Mouse (Mus musculus) left cerebral cortex, adult 8-10 months (tissue): ENCODE measurements around the gene Pdlim4. TPM values are rescaled to one million over a fixed set of nuclear protein-coding genes. Genes with fewer than 3 reads are reported as not detected.

Experiments used
- DNase-seq, 2 experiments: peaks; one replicate each; pipeline ENCODE4 v3.0.0; 2022; ENCODE audit warnings: low spot score in 2 of 2
- total RNA-seq, 4 experiments: library from RNA; stranded (reverse); gene quantifications; 2 replicates each; pipeline ENCODE4 v1.2.4; 2022

Pdlim4 gene
- total RNA-seq, 4 experiments from 2014 or later = 13.9 to 20.5 (median 15.7) TPM

DNA sequence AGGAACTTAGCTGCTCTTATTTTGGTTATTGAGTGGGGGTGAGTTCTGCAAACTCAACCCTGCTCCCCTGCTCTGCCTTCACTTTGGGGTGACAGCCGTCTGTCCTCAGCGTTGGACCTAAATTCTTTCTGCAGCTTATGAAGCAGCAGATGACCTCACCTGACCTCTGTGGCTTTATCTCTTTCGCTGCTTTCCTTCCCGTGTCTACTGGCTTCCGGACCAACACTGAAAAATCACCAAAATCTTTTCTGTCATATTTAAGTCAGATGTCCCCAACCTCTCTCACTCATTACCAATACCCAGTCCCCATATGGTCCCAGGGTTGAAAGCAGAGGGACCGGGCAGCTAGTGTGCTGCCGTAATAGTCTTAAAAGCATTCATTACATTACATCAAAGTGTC is 23.4 kb upstream of the Pdlim4 start:
- DNase-seq = no peak

DNA sequence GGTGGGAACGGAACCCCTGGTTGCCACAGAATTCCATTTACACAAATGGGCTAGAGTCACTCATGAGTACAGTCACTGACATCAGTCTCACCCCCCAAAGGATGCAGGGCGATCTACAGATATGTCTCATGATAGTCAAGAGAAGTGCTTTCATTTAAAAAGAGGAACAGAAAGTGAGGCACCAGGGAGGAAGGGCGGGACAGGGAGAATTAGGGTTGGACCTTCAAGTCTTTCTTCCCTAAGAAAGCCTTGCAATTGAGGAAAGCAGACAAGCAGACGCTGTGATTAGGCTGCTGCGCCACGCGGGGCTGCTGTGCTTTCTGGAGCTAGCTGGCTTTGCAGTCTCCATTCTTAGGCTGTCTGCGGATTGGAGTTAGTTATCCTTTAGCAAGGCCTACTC is 22.9 kb upstream of the Pdlim4 start:
- DNase-seq = no peak

DNA sequence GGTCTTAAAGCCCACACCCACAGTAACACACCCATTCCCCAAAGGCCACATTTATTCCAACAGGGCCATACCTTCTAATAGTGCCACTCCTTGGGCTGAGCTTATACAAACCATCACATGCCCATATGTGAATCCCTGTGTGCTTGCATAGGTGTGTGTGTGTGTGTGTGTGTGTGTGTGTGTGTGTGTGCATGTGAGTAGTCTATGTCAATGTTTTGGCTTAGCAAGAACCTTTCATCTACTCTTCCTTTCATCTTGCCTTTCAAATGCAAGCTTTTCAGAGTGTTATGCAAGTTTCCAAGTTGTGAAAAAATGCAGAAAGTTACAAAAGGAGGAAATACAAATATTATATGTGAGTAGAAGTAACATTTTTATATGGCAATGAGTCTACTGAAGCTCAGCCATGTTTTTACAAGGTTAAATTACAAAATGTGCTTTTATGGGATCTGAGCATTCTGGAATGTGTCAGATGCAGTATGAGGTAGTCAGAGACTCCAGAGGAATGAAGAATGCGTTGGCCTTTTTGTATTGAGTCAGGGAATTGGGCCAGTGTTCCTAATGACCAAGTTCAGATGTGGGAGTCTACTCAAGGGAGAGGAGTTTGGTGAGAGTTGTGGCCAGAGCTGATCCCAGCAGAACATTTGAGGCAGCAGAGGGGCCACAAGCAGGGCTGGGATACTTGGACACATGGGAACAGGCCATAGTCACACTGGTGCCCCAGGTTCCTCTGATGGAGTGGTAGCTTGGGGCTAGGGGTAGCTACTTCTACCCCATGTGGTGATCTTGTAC is 21.5 kb upstream of the Pdlim4 start:
- DNase-seq = no peak

DNA sequence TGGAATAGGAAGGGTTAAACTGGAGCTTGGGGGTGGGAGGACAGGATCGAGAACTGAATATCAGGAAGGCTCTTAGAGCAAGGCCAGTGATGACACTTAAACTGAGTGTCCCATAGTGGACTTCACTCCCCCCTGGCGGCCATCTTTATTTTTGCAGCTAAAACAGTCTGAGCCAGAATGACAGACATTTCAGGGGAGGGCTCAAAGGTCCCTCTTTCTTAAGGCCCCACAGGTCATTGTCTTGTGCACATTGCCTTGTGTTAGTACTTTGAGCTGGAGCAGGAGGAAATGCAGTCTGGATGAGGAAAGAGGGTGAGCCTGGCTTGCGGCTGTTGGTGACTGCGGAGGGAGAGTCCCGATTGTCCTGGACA is 20.1 kb upstream of the Pdlim4 start:
- peak in 1 of 2 experiments; percentile 63 for DNase-seq

DNA sequence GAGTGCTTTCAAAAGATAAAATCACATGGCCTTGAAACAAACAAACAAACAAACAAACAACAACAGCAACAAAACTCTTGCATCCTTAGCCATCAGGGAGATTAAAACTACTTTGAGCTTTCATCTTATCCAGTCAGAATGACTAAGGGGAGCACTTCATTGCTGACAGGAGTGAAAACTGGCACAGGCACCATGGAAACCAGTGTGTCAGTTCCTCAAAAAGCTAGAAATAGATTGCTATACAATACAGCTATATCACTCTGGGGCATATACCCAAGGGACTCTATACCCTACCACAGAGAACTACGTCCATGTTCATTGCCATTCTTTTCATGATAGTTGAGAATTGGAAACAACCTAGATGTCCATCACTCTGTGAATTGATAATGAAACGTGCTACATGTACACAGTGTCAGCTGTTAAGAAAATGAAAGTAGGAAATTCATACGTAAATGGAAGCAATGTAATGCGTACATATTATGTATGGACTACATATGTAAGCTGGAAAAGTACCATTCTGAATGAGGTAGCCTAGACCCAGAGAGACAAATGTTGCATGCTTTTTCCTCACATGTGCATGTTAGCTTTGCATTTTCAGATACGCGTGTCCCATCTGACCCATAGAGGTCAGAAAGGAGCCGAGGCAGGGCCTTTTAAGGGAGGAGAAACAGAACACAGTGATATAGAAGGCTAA is 19.6 kb upstream of the Pdlim4 start:
- no peak for DNase-seq

DNA sequence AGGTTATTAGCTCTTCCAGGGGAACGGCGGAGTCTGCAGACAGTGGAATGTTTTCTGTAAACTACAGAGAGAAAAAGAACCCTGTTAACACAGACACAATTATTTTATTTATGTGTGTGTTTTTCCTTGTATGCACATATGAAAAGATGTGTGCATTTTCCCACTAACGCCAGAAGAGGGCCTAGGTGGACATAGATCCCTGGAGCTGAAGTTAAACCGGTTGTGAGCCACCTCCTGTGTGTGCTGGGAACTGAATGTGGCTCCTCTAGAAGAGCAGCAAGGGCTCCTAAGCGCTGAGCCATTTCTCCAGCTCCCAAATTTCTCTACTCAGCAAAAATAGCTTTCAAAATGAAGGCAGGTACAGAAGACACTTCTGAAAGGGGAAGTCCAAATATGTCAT is 17.0 kb upstream of the Pdlim4 start:
- DNase-seq = no peak

DNA sequence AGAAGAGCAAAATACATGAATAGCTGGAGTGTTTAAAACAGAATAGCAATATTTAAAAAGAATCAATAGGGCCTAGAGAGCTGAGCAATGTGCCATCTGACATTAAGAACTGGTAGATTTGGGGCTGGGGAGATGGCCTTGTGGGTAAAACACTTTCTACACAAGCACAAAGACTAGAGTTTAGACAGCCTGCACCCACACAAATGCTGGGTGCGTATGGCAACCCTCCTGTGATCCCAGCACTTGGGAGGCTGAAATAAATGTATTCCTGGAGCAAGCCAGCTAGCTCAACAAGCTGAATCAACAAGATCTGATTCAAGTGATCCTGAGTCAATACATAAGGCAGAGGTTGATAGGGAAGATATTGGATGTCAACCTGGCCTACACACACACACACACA is 16.2 kb upstream of the Pdlim4 start:
- no peak for DNase-seq

DNA sequence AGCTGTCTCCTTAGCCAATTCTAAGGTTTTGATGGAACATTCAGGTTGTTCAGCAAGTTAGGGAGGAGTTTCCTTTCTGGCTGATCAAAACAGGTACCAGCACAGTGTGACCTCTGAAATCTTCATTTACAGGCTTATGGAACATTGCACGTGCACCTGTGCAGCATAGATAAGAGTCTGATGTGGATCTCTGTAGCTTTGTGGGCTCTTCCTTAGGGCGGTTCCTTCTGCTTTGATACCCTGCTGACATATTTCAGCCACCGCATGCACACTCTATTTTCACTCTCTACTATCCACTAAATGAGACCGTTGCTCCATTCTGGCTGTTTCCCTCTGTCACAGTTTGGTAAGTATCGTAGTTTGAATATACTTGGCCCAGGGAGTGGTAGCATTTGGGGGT is 13.9 kb upstream of the Pdlim4 start:
- DNase-seq = no peak

DNA sequence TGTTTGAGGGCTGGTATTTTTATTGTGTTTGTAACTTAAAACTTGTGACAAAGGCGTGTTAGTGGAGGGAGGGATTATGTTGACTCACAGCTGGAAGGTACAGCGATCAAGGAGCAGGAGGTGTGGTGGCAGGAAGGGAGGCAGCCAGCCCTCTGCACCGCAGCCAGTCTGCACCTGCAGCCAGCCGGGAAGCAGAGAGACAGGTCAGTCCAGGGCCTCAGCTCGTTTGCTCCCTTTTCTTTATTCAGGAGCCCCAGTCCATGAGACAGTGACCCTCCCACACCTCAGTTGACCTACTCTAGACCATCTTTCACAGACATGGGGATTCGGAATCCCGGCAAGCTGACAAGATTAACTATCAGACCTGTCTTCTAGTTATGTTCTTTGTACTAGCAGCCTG is 11.6 kb upstream of the Pdlim4 start:
- DNase-seq = no peak

DNA sequence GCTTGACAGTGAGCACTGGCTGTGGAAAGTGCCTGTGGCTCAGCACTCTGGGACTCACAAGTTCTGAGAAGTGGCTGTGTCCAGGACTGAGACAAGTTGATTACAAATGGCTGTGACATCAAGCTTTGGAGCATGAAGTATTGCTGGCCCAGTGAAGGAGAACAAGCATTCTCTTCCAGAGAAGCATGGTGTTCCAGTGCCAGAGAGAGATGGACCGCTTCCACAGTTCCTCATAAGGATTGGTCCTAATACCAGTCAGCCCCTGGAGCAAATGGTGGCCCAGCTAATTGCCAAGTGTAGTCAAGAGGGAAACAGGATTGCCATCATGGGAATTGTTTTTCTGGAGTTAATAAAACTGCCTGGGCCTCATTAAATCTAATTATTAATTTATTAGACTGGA is 7.3 kb upstream of the Pdlim4 start:
- DNase-seq = no peak

DNA sequence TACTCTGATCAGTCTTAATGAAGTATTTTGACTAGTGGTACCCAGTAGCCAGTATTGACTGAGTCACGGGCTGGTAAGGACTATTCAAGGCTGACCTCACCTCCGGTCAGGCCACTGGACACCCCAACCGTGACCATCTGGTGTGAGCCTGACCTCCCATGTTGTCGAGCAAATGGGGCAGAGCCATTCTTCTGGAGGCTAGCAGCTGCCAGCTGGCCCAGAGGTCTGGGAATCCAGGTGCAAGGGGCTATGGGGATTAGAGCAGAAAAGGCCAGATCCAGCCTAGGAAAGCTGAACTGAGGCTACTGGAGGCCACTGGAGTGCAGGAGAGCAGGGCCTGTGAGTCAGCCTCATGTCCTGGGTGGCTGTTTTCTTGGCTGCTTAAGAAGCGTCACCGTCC is 6.5 kb upstream of the Pdlim4 start:
- DNase-seq = no peak

DNA sequence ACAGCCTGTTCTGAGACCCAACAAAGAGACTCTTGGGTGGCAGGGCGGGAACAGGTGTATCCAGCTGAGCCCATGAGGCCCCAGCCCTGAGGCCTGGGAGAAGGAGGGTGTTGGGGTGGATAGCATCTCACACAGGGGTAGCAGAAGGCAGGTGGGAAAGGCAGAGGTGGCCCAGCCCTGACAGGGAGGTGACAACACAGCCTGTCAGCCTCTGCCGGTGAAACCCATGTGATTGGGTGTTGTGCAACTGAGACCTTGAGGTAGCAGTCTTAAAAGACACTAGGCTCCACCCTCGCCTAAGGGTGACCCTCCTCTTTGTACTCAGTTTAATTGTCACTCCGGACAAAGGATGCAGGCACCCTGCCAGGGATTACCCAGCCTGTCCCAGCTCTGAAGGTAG is 4.5 kb upstream of the Pdlim4 start:
- no peak for DNase-seq

DNA sequence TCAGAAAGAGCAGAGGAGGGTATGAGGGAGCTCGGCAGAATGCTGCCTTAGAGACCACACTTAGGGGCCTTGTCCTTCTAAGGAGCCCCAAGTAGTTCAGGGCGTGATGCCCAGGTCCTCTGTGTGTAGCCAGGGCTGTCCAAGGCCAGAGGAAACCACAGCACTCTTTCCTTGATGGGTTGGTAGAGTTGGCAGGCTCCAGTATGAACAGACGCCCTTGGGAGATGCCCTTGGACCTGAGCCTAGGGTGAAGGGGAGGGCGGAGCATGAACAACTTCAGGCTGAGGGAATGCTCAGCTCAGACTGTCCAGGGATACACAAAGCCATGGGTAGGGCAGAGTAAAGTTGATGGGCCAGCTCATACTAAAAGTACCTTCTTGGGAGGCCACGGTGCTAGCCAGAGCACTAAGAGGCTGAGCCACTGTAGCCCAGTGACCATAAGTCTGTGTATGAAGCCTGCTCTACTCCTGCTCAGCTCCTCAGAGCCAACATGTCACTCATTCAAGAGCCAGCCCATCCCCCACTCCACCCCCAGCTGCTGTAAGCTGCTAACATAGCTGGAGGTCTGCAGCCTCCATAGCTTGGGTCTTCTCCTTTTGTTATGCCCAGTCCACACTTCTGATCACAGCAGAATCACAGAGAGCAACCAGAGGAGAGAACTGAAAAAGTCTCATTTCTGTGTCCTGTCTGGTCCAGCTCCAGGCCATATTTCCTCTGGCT is 3.1 kb upstream of the Pdlim4 start:
- DNase-seq = no peak

DNA sequence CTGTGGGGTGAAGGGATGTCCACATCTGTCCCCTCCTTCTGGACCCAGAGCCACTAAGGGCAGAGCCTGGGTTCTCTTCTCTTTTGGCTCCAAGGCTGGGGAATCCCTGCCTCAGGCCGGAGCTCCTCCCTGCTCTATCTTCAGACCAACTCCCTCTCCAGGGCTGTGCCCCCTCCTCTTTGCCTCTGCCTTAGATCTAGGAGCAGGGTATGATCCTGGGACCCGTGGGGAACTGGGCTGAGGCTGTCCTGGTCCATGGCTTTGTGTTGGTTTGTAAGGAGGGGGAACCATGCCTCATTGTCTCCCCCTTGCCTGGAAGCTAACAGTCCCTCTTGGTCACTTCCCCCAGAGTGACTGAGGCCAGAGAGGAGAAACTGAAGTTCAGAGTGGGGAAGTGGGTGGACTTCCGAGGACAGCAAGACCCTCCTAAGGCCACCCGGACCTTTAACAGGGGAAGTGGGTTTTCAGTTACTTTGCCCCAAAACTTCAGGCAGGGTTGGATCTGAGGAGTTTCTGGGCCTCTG is 756 bp downstream of the Pdlim4 start:
- DNase-seq = no peak

DNA sequence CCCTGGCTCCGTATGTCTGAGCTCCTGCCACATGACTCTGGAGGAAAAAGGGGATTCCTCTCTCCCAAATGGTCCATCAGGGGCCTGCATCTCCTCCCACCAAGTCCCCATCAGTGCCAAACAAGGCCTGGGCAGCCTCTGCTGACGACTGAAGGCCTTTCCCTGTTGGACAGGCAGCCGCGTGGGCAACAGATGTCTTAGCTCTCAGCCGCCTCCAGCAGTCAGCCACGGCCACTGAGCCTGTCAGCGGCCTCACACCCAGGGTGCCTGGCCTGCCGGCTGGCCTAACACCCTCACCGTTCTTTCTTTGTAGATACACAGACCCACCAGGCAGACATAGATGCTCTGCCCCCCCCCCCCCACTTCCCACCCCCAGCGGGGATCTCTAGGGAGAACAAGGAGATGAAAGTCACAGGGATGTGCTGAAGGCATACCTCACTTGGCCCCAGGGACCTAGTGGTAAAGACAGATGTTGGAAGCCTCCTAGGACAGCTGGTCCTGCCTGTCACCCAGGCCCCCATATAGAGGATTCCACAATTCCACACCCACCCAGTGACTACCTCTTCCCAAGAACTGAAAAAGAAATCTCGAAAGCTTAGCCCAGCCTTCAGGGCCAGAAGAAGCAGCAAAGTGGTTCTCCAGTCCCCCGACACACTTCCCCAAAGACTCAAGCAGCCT is 1.4 kb downstream of the Pdlim4 start:
- DNase-seq = no peak

DNA sequence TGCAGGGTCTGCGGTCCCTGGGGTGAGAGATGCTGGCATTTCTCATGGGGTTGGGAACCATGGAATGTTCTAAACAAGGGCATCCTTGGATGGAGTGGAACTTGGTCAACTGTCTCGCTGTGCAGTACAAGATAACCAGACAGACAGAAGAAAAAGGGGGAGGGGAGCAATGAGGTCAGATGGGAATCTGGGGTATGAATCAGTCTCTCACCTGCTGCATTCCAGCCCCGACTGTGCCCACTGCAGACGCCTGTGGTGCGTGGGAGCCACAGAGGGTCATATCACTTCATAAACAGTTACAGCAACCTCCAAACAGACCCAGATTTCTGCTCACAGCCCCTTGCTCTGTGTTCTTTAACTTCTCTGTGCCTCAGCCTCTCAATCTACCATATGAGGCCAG is 2.4 kb downstream of the Pdlim4 start:
- DNase-seq = no peak

DNA sequence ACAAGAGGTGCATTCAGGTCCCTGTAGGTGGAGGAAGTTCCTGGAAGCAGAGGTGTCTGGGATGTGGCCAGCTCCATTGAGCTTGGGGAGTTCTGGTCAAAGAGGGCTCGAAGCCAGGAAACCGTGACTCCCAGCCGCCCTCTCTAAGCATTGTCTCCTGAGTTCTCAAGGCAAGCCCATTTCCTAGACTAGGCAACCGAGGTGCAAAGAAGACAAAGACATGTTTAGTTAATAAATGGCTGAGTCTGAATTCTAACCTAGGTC is 3.0 kb downstream of the Pdlim4 start:
- no peak for DNase-seq

DNA sequence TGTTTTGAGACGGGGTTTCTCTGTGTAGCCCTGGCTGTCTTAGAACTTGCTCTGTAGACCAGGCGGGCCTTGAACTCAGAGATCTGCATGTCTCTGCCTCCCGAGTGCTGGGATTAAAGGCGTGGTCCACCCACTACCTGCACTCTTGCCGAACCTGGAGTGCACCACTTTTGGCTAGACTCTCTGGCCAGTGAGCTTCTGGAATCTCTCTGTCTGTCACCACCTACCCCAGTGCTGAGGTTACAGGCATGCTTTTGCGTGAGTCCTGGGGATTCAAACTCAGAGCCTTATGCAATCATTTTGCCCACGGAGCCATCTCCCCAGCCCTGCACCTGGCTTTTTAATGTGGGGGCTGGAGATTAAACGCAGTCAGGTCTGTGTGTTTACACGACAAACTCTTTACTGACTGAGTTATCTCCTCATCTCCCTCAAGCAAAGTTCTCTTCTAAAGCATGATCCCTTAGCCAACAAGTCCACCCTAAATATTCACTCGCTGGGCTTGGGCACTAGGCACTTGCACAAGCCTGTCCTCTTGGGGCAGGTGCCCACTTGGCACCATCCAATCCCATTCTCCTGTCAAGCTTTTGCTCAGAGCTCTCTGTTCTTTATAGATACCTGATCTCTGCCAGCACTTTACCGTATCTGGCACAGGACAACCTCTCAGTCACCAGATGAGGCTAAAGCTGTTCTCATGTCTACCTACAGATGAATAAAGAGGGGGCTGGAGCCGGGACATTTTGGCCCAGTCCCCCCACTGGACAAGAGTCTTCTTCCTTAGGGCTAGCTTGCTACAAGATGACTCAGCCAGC is 3.5 kb downstream of the Pdlim4 start:
- DNase-seq = no peak

DNA sequence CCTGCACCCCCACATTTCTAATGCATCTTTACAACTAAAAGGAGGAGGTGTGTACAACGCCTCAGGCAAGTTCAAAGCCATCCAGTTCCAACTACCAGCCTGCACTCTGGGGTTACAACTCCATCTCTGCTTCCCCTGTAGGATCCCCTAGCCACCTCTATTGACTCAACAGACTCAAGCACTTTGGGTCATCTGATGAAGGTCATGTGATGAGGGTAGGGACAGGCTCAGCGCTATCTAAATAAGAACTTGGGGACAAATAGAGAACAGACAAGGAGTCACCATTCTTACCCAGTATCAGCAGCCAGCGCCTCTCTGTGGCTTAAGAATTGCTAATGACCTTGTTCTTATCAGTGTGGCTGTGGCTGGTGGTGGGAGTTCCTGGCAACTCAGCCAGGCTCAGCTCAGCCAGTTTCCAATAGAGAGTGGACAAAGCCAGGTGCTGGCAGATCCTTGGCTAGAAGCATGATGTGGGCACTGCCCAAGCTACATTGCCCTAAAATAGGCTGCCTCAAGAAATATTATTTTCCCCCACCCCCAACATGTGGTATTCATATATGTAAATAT is 4.3 kb downstream of the Pdlim4 start:
- DNase-seq = no peak

DNA sequence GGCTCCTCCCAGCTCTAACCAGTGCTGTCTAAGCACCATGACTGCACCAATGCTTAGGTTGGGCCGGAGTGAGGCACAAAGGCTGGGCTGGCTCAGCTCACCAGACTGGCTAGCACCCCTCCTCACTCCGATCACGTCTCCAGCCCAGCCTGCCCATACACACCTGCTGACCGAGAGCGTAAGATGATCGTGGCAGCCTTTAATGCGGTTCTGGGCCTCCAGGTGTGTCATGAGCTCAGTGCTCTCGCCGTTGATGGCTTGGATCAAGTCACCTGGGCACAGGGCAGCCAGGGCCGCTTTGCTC is 5.4 kb downstream of the Pdlim4 start:
- DNase-seq = no peak
